14 mouse cellular contexts compared by ENCODE assay signal in the genomic region with DNA sequence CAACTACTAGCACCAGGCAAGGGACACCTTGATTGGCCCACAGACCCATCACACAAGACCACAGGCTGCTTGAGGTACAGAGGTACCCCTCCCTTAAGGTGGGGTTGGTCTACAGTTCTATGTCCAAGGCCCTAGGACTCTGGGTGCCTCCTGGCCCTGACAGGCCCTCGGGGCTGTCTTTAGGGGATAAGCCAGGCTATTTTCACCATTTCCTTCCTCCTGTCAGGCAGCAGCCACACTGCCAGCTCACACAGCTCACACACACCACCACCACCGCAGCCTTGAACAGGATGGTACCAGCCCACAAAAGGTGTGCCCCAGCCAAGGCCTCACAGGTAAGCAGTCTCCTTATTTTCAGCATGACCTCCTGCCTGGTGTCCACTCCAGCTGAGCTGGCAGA. TPM values are rescaled to one million over a fixed set of nuclear protein-coding genes. Genes with fewer than 3 reads are reported as not detected.
DNase-seq lines count a peak whose midpoint lies in the region; ATAC-seq and TF ChIP-seq lines count a peak whose summit lies in the region.
"Had no signal": no experiment of that assay in that cellular context is flagged by ENCODE, and none has a peak within 500 bp of the region (broad histone marks: within the 10 kb centered on the region; RNA-seq: fewer than 3 reads in every experiment).

A gene (plus strand): TSS at position 231 of the 400 bp plus-strand sequence.

- TF ChIP-seq CTCF in midbrain, postnatal 0 days (IDR thresholded peaks at IDR 0.05), result no peak

- peaks cover 2% of the 10 kb centered on the region; the same call in 1 of the 2 replicates for H3K27me3 ChIP-seq in erythroblast, embryonic 14.5 days (ENCODE audit: control insufficient read depth)
- no peaks in the 10 kb centered on the region for H3K27me3 ChIP-seq in midbrain, embryonic 13.5 days
- no peaks in the 10 kb centered on the region for H3K27me3 ChIP-seq in midbrain, postnatal 0 days (ENCODE audit: insufficient read depth, low read length)
- H3K27me3 ChIP-seq in limb, embryonic 15.5 days, result no peaks in the 10 kb centered on the region
- H3K27me3 ChIP-seq in stomach, embryonic 15.5 days (replicated peaks), result no peaks in the 10 kb centered on the region
- H3K27me3 ChIP-seq: embryonic facial prominence, embryonic 15.5 days had no signal

- ATAC-seq in erythroblast, adult 5-6 weeks (replicated peaks; ENCODE audit: low FRiP score, poor library complexity, severe bottlenecking), result no peak
- no peak for ATAC-seq in midbrain, embryonic 13.5 days
- ATAC-seq in midbrain, postnatal 0 days (ENCODE audit: low FRiP score), result no peak
- ATAC-seq in limb, embryonic 15.5 days (ENCODE audit: insufficient number of reproducible peaks, low FRiP score, low TSS enrichment, low read depth), result no peak
- peak; percentile 35; the same call in 1 of the 2 replicates for ATAC-seq in stomach, embryonic 15.5 days (ENCODE audit: insufficient read depth, low FRiP score, low read depth)
- ATAC-seq in megakaryocyte-erythroid progenitor cell, adult 5-6 weeks (replicated peaks; ENCODE audit: low FRiP score, low TSS enrichment, poor library complexity, severe bottlenecking), result no peak
- ATAC-seq: midbrain, embryonic 16.5 days had no signal

- peak within 1 kb of the TSS; percentile 19; the same call in 1 of the 2 replicates for H3K9ac ChIP-seq in midbrain, embryonic 13.5 days (replicated peaks)
- no peak within 1 kb of the TSS for H3K9ac ChIP-seq in midbrain, postnatal 0 days (replicated peaks; ENCODE audit: low read length, poor library complexity, severe bottlenecking)
- no peak within 1 kb of the TSS; the same call in 1 of the 2 replicates for H3K9ac ChIP-seq in limb, embryonic 15.5 days
- no peak within 1 kb of the TSS for H3K9ac ChIP-seq in stomach, embryonic 15.5 days
- H3K9ac ChIP-seq: embryonic facial prominence, embryonic 15.5 days; hindbrain, embryonic 14.5 days had no signal

- H3K4me2 ChIP-seq in midbrain, embryonic 13.5 days (replicated peaks), result no peak within 1 kb of the TSS
- H3K4me2 ChIP-seq in midbrain, postnatal 0 days (ENCODE audit: low read depth, low read length, poor library complexity, severe bottlenecking), result no peak within 1 kb of the TSS
- H3K4me2 ChIP-seq in limb, embryonic 15.5 days, result no peak within 1 kb of the TSS
- no peak within 1 kb of the TSS for H3K4me2 ChIP-seq in stomach, embryonic 15.5 days
- H3K4me2 ChIP-seq: embryonic facial prominence, embryonic 15.5 days; hindbrain, embryonic 14.5 days had no signal

- peaks cover 41% of the 10 kb centered on the region for H3K36me3 ChIP-seq in erythroblast, embryonic 14.5 days (ENCODE audit: control insufficient read depth)
- H3K36me3 ChIP-seq in midbrain, embryonic 13.5 days, result no peaks in the 10 kb centered on the region
- no peaks in the 10 kb centered on the region for H3K36me3 ChIP-seq in midbrain, postnatal 0 days (ENCODE audit: insufficient read depth, low read length)
- H3K36me3 ChIP-seq in limb, embryonic 15.5 days, result no peaks in the 10 kb centered on the region
- H3K36me3 ChIP-seq in stomach, embryonic 15.5 days, result no peaks in the 10 kb centered on the region
- H3K36me3 ChIP-seq: embryonic facial prominence, embryonic 15.5 days had no signal

- H3K9me3 ChIP-seq in erythroblast, embryonic 14.5 days (ENCODE audit: control insufficient read depth, low read length), result no peaks in the 10 kb centered on the region; the same call in 1 of the 2 replicates
- no peaks in the 10 kb centered on the region for H3K9me3 ChIP-seq in midbrain, embryonic 13.5 days
- H3K9me3 ChIP-seq in midbrain, postnatal 0 days (ENCODE audit: low read length), result no peaks in the 10 kb centered on the region
- H3K9me3 ChIP-seq in limb, embryonic 15.5 days, result no peaks in the 10 kb centered on the region
- H3K9me3 ChIP-seq in stomach, embryonic 15.5 days, result no peaks in the 10 kb centered on the region
- H3K9me3 ChIP-seq: embryonic facial prominence, embryonic 15.5 days had no signal

- DNase-seq in midbrain, postnatal 0 days (ENCODE audit: low spot score), result no peak
- no peak for DNase-seq in MN1 (ENCODE audit: low spot score)
- DNase-seq: adrenal gland, postnatal 14 days; right cerebral cortex, adult 18-20 months had no signal

- 84% methylated on average over 2 of the region's 2 CpGs for WGBS in midbrain, embryonic 13.5 days
- 65% methylated on average over 2 of the region's 2 CpGs for WGBS in midbrain, postnatal 0 days
- WGBS in limb, embryonic 15.5 days, result 61% methylated on average over 2 of the region's 2 CpGs
- WGBS in stomach, embryonic 15.5 days, result 66% methylated on average over 2 of the region's 2 CpGs

- H3K4me1 ChIP-seq in erythroblast, embryonic 14.5 days (ENCODE audit: control insufficient read depth), result peaks cover 60% of the 10 kb centered on the region
- no peaks in the 10 kb centered on the region for H3K4me1 ChIP-seq in midbrain, embryonic 13.5 days (replicated peaks)
- no peaks in the 10 kb centered on the region for H3K4me1 ChIP-seq in midbrain, postnatal 0 days (ENCODE audit: insufficient read depth, low read length)
- H3K4me1 ChIP-seq in limb, embryonic 15.5 days, result peaks cover 13% of the 10 kb centered on the region
- peaks cover 6% of the 10 kb centered on the region; the same call in 1 of the 2 replicates for H3K4me1 ChIP-seq in stomach, embryonic 15.5 days
- H3K4me1 ChIP-seq: embryonic facial prominence, embryonic 15.5 days had no signal

- peak within 1 kb of the TSS; percentile 66 for H3K4me3 ChIP-seq in erythroblast, embryonic 14.5 days (replicated peaks)
- no peak within 1 kb of the TSS for H3K4me3 ChIP-seq in midbrain, embryonic 13.5 days (replicated peaks)
- H3K4me3 ChIP-seq in midbrain, postnatal 0 days (ENCODE audit: low read depth, low read length), result no peak within 1 kb of the TSS
- H3K4me3 ChIP-seq in limb, embryonic 15.5 days, result no peak within 1 kb of the TSS
- no peak within 1 kb of the TSS for H3K4me3 ChIP-seq in stomach, embryonic 15.5 days (replicated peaks)
- H3K4me3 ChIP-seq: embryonic facial prominence, embryonic 15.5 days; layer of hippocampus, adult 2 months had no signal

- no peak within 1 kb of the TSS for H3K27ac ChIP-seq in midbrain, embryonic 13.5 days
- no peak within 1 kb of the TSS for H3K27ac ChIP-seq in midbrain, postnatal 0 days (ENCODE audit: low read depth, low read length)
- H3K27ac ChIP-seq in limb, embryonic 15.5 days, result 0 out of 2 replicates have a peak within 1 kb of the TSS, but pooled peaks have one; percentile 11
- H3K27ac ChIP-seq in stomach, embryonic 15.5 days, result no peak within 1 kb of the TSS
- H3K27ac ChIP-seq: embryonic facial prominence, embryonic 15.5 days; hindbrain, embryonic 14.5 days; layer of hippocampus, adult 2 months had no signal

RNA-seq across cellular contexts. Expression of the gene that starts here (rescaled TPM):
- polyA plus RNA-seq in erythroblast, embryonic 14.5 days (2012), result 8.1 and 8.8 TPM in 2 replicates
- 5.4 and 7.7 TPM in 2 replicates for total RNA-seq in erythroblast, adult 5-6 weeks (2015; ENCODE audit: low replicate concordance)
- 4.9 and 5.6 TPM in 2 replicates for total RNA-seq in erythroblast, adult 5-6 weeks (2017; ENCODE audit: low replicate concordance)
- polyA plus RNA-seq in midbrain, embryonic 13.5 days (2015; fragmentation: Nextera tagmentation; extraction: Ambion mirVana), result 0.54 and 1.1 TPM in 2 replicates
- 1.7 TPM in 1 of 2 replicates, not detected in the other for total RNA-seq in midbrain, postnatal 0 days (2014; rRNA removed)
- not detected in 2 replicates for polyA plus RNA-seq in midbrain, postnatal 0 days (2015; fragmentation: Nextera tagmentation; extraction: Ambion mirVana)
- 0.97 and 1.3 TPM in 2 replicates for polyA plus RNA-seq in limb, embryonic 15.5 days (2015; fragmentation: Nextera tagmentation; extraction: Ambion mirVana)
- polyA plus RNA-seq in stomach, embryonic 15.5 days (2015; fragmentation: Nextera tagmentation; extraction: Ambion mirVana), result 1.7 and 2.4 TPM in 2 replicates
- total RNA-seq in megakaryocyte-erythroid progenitor cell, adult 5-6 weeks (2014; fragmentation: Nextera tagmentation), result 1.8 and 4.5 TPM in 2 replicates
- total RNA-seq in megakaryocyte-erythroid progenitor cell, adult 5-6 weeks (2017), result 3.1 and 7.3 TPM in 2 replicates
